Mouse (Mus musculus): ENCODE results near the gene Coro7.

Coro7 gene

DNA sequence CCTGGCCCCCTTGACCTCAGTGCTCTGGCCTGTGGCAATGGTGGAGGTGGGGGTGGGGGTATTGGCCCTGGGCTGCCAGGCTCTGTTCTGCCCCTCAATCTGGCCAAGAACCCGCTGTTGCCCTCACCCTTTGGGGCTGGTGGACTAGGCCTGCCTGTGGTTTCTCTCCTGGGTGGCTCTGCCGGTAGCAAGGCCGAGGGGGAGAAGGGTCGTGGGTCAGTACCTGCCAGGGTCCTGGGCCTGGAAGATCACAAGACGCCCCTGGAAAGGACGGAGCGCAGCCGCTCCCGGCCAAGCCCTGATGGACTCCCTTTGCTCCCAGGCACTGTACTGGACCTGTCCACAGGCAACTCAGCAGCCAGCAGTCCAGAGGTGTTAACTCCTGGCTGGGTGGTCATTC is 65.8 kb downstream of the Coro7 start:
- no peak for DNase-seq

- DNase-seq, result no peak
Observed at GRCm38 (mm10) chr16:4611676-4612075, 67.9 kb downstream of the Coro7 start.

GRCm38 (mm10) chr16:4611193-4611592 is 68.4 kb downstream of the Coro7 start:
- no peak for DNase-seq

GRCm38 (mm10) chr16:4608532-4609059 is 71.0 kb downstream of the Coro7 start:
- no peak for DNase-seq

- DNase-seq, result peak; percentile 90
Observed at GRCm38 (mm10) chr16:4607818-4608531, 71.6 kb downstream of the Coro7 start.

DNA sequence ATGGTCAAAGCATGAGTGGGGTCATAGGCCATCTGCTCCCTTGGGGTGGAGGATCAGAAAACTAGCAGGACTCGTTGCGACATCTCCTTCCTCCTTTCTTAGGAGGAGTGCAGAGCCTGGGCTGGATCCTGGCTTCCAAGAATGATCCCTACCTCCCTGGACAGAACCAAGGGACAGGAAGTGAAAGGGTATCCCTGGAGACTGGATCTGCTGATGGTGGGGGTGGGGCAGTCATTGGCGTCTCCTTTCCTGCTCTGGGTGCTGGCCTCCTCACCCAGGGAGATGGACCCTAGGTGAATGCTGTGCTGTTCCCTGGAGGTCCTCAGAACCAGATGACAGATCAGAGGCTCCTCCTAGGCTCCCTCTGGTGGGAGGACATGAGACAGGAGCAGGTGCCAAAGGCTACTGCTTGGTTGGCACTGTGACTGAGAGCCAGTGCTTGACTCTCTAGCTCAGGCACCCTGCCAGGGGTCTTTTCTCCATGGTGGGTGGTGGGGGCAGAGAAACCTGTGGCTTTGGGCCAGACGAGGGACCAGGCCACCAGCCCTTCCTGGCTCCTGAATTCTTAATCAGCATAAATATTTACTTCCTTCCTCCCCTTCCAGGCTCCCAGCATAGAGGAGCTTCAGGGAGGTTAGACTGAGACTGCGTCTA is 73.0 kb downstream of the Coro7 start:
- peak; percentile 37 to 44 for DNase-seq

GRCm38 (mm10) chr16:4605514-4606131 is 74.0 kb downstream of the Coro7 start:
- DNase-seq, result no peak

GRCm38 (mm10) chr16:4604293-4604837 is 75.2 kb downstream of the Coro7 start:
- no peak for DNase-seq

DNA sequence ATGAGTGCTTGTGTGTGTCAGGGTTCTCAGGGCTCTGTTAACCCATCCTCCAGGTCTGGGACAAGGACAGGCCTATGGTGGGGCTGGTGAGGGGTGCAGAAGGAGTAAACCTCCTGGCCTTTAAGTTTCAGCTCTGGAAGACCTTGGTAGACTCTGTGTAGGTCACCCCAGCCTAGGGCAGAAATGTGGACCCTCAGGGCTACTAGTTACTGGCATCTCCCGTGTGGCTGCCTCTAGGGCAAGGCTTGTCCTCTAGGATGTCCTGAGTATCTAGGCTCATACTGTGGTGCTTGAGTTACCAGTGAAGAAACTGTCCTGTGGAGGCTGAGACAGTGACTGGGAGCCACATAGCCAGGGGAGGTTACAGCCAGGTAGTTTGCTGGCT is 76.1 kb downstream of the Coro7 start:
- no peak for DNase-seq

DNA sequence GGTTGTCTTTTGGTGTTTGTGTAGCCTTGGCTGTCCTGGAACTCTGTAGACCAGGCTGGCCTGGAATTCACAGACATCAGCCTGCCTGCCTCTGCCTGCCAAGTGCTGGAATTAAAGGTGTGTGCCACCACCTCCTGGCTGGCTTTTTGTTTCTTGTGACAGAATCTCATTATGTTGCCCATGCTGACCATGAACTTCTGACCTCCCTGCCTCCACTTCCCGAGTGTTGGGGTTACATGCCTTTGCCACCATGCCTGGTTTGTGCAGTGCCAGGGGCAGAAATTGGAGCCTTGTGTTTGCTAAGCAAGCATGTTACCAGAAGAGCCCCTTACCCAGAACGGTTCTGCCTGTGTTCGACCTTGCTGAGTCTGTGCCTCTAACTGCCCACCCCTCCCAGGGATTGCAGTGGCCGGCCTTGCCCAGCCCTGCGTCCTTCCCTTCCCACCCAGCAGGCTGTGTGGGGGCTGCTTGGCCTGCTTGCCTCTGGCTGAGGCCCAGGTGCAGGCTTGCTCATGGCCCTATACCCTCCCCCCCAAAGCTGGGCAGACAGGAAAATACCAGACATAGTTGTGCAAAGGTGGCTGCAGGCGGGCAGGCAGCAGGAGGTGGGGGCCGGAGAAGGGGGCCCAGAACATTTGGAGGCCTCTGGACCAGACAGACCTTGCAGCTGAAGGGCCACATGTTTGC is 76.7 kb downstream of the Coro7 start:
- DNase-seq, result no peak

DNA sequence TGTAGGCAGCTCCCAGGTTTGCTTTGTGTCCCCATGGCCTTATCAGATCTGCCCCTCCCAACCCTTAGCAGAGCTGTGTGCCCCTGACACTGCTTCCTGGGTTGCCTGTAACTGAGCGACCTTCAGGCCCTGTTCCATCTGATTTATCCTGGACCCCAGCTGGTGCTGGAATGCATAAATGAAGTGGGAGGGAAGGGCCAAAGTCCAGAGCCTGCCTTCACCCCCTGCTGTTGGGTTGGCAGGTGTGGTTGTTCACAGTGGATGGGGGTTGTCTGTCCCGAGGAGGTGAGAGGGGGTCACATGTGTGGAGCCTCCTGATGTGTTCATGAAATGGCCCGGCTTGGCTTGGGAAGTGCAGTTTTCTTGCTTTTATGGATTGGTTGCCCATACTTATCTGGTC is 77.4 kb downstream of the Coro7 start:
- no peak for DNase-seq

DNA sequence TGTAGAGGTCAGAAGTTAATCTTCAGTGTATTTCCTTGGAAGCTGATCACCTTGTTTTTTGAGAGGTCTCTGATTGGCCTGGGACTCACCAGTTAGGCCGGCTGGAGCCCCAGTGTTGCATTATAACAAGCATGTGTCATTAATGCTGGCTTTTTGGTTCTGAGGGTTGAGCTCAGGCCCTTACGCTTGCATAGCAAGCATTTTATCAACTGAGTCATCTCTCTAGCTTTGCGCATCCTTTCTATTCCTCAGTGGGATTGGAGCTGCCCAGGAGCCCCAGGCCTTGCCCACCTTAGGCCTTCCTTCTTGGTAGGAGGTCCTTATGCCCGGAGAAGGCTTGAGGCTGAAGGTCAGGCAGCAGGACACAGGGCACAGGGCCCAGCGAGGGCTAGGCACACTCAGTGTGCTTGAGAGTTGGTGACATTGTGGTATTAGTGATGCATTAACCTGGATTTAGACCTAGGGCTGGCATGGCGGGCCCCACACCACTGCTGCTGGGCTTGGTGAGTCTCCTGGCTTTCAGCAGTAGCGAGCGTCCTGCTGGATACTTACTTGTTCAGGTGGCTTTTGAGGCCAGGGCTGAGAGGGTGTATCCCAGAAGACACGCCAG is 78.8 kb downstream of the Coro7 start:
- no peak for DNase-seq

- DNase-seq, result no peak
Observed at GRCm38 (mm10) chr16:4599616-4600015, 80.0 kb downstream of the Coro7 start.

GRCm38 (mm10) chr16:4598891-4599543 is 80.6 kb downstream of the Coro7 start:
- DNase-seq, result no peak

GRCm38 (mm10) chr16:4598041-4598440 is 81.5 kb downstream of the Coro7 start:
- no peak for DNase-seq

DNA sequence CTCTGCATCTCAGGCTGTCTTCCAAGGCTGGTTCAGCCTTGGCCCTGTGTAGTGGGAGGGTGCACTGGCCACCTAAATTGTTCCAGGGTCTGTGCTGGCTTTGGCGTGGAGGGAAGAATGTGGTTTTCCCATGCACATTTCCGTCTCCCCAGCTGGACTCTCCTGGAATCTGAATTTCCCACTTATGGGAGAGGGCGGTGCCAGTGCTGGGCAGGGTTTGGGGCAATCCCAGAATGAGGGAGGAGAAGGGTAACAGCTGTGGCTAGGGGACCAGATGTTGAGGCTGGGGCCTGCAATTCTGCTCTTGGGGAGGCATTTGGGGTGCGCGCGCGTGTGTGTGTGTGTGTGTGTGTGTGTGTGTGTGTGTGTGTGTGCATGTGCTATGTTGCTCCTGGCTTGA is 82.3 kb downstream of the Coro7 start:
- DNase-seq, result no peak

GRCm38 (mm10) chr16:4596836-4597235 is 82.7 kb downstream of the Coro7 start:
- DNase-seq, result no peak

GRCm38 (mm10) chr16:4596141-4596728 is 83.3 kb downstream of the Coro7 start:
- DNase-seq, result no peak

- peak; percentile 39 to 49 for DNase-seq
Observed at GRCm38 (mm10) chr16:4595527-4595963, 84.0 kb downstream of the Coro7 start.

DNA sequence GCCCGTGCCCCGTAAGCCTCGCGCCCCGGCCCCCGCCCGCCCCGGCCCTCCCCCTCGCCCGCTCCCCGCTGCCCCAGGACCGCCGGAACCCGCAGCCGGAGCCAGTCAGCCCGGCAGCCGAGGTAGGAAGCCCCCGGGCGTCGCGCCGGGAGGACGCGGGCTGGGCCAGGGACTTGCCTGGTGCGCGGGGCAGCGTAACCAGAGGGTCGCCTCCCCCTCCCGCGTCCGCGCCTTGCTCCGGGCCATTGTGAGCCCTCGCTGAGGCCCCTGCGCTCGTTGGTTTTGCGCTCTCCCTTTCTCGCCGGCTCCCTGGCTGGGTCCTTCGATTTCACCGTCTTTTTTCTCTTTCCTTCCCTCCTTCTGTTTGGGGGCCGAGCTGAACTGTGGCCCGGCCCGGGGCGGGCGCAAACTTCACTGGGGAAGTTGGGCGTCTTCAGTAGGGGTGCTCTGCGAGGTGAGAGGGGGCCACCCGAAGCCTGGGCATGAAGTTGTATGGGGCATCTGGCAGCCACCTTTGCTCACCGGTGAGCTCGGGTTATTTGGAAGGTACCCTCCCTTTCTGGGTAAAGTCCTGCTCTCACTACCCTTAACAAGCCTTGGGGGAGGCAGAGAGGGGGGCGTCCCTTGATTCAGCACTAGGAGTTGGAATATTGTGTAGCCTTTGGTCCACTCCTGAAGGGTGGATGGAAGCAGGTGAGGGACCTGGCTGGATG is 84.6 kb downstream of the Coro7 start:
- peak; percentile 25 to 40 for DNase-seq
